Mouse (Mus musculus) limb, embryonic 10.5 days (tissue): Measurements from ENCODE around the gene Psmd13. TPM values are rescaled to one million over a fixed set of nuclear protein-coding genes. Genes with fewer than 3 reads are reported as not detected.

ENCODE experiments used
- DNase-seq: peaks from one replicate; pipeline ENCODE4 v3.0.0-alpha.2; 2017; ENCODE audit warnings: low spot score
- H3K27ac ChIP-seq: fragments of 300-500 bp; sonication (generic); 2 replicates; pipeline ENCODE4 v1.5.1; 2016; ENCODE audit warnings: mild to moderate bottlenecking
- H3K27me3 ChIP-seq: fragments of 300-500 bp; sonication (generic); 2 replicates; pipeline ENCODE4 v1.6.1; 2016; ENCODE audit warnings: low read depth, mild to moderate bottlenecking; ENCODE audit not compliant: poor library complexity, severe bottlenecking
- H3K36me3 ChIP-seq: fragments of 300-500 bp; sonication (generic); 2 replicates; pipeline ENCODE4 v1.6.1; 2016; ENCODE audit warnings: mild to moderate bottlenecking, moderate library complexity
- H3K4me1 ChIP-seq: fragments of 300-500 bp; sonication (generic); 2 replicates; pipeline ENCODE4 v1.6.1; 2016
- H3K4me3 ChIP-seq: fragments of 300-500 bp; sonication (generic); 2 replicates; pipeline ENCODE4 v1.5.1; 2016; ENCODE audit warnings: mild to moderate bottlenecking, moderate library complexity
- H3K9me3 ChIP-seq: fragments of 300-500 bp; sonication (generic); replicated peaks from 2 replicates; pipeline ENCODE4 v1.6.1; 2016; ENCODE audit warnings: mild to moderate bottlenecking
- WGBS: fragments of 180-500 bp; shearing (Covaris S2); methylation state at CpG from one replicate; pipeline ENCODE4 v1.1.7; 2016; 5-methylcytosine and 5-hydroxymethylcytosine counted together
- polyA plus RNA-seq: library from polyadenylated mRNA; unstranded; fragments of >200 nt; fragmentation: Nextera tagmentation; extraction: Ambion mirVana; gene quantifications from 2 replicates; pipeline ENCODE4 v1.2.1, GENCODE M21; 2016

The Psmd13 gene
- polyA plus RNA-seq, 1 experiment from 2014 or later: 364 TPM

DNA sequence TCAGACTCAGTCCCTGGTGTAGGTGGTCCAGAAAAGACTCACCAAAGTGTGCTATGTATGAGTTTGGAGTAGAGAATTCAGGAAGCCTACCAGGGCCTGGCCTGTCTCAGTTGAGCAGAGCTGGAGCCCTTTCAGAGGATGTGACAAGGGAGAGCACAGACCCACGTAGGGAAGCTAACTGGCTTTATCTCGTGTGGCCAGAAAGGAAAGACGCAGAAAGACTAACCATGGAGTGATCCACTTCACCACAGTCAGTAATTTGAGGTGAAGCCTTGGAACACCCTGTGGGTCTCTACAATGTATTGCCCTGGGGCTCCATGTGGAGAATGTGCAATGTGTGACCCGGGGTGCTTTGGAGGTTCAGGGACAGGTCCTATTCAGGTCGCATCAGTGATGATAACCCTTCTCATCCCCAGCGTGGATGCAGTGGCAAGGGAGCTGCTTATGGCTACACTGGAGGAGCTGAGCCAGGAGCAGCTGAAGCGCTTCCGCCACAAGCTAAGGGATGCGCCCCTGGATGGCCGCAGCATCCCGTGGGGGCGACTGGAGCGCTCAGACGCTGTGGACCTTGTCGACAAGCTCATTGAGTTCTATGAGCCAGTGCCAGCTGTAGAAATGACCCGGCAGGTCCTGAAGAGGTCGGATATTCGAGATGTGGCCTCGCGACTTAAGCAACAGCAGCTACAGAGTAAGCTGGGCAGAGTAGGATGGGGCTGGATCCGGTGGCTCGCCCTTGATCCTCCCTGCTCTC lies 39.6 kb downstream of the Psmd13 start:
- 28% methylated on average over 22 of the region's 22 CpGs for WGBS
- Histone ChIP-seq H3K27me3 (peaks cover 76% of the 10 kb centered on the region), H3K4me3 (no peak overlapping the region; the same call in 1 of the 2 replicates), H3K36me3 (no peaks in the 10 kb centered on the region), H3K4me1 (peaks cover 14% of the 10 kb centered on the region), H3K27ac (no peak overlapping the region), H3K9me3 (no peaks in the 10 kb centered on the region)
- DNase-seq: no peak

DNA sequence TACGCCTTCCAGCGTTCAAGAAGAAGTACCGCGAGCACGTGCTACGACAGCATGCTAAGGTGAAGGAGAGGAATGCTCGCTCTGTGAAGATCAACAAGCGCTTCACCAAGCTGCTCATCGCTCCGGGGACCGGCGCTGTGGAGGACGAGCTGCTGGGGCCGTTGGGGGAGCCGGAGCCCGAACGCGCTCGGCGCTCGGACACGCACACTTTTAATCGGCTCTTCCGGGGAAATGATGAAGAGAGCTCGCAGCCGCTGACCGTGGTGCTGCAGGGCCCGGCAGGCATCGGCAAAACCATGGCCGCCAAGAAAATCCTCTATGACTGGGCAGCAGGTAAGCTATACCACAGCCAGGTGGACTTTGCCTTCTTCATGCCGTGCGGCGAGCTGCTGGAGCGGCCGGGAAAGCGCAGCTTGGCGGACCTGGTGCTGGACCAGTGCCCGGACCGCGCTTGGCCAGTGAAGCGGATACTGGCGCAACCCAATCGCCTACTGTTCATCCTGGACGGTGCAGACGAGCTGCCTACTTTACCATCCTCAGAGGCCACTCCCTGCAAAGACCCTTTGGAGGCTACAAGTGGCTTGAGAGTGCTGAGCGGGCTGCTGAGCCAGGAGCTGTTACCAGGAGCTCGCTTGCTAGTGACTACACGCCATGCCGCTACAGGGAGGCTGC lies 40.8 kb downstream of the Psmd13 start:
- WGBS: under 1% methylated on average over 49 of the region's 49 CpGs
- Histone ChIP-seq H3K9me3 (no peaks in the 10 kb centered on the region), H3K27ac (no peak overlapping the region), H3K36me3 (no peaks in the 10 kb centered on the region), H3K27me3 (peaks cover 80% of the 10 kb centered on the region), H3K4me1 (peaks cover 14% of the 10 kb centered on the region), H3K4me3 (peak overlapping the region; percentile 48)
- peak; percentile 71 for DNase-seq

DNA sequence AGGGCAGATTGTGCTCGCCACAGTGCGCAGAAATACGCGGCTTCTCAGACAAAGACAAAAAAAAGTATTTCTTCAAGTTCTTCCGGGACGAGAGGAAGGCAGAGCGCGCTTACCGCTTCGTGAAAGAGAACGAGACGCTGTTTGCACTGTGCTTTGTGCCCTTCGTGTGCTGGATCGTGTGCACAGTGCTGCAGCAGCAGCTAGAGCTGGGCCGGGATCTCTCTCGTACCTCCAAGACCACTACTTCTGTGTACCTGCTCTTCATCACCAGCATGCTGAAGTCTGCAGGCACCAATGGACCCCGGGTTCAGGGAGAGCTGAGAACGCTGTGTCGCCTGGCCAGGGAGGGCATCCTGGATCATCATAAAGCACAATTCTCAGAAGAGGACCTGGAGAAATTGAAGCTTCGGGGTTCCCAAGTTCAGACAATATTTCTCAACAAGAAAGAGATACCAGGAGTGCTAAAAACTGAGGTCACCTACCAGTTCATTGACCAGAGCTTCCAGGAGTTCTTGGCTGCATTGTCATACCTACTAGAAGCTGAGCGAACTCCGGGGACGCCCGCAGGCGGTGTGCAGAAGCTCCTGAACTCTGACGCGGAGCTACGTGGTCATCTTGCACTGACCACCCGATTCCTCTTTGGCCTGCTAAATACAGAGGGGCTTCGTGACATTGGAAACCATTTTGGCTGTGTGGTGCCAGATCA lies 41.5 kb downstream of the Psmd13 start:
- WGBS: 22% methylated on average over 30 of the region's 30 CpGs

DNA sequence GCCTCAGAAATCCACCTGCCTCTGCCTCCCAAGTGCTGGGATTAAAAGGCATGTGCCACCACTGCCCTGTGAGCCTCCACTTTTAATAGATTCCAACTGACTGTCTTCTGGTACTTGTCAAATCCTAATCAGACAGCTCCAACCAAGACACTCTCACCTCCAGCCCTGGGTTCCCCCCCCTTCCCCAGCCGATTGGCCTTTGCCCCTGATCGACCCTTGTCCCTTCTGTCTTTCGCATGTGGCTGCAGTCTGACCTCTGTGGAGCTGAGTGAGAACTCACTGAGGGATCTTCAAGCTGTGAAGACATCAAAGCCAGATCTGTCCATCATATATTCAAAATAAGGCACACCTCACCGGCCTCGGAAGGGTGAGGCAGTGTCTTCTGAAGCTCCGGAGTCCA lies 45.4 kb downstream of the Psmd13 start:
- Histone ChIP-seq H3K27me3 (peaks cover 40% of the 10 kb centered on the region), H3K4me3 (no peak overlapping the region), H3K27ac (no peak overlapping the region), H3K36me3 (no peaks in the 10 kb centered on the region), H3K9me3 (no peaks in the 10 kb centered on the region), H3K4me1 (peaks cover 10% of the 10 kb centered on the region)
- WGBS: 80% methylated on average over 6 of the region's 6 CpGs
- DNase-seq: no peak

More for the DNA sequence above, 41.5 kb downstream of the Psmd13 start:
- Histone ChIP-seq H3K27me3 (peaks cover 76% of the 10 kb centered on the region), H3K36me3 (no peaks in the 10 kb centered on the region), H3K9me3 (no peaks in the 10 kb centered on the region), H3K4me3 (peak overlapping the region; percentile 48), H3K4me1 (peaks cover 14% of the 10 kb centered on the region), H3K27ac (no peak overlapping the region)
- no peak for DNase-seq

DNA sequence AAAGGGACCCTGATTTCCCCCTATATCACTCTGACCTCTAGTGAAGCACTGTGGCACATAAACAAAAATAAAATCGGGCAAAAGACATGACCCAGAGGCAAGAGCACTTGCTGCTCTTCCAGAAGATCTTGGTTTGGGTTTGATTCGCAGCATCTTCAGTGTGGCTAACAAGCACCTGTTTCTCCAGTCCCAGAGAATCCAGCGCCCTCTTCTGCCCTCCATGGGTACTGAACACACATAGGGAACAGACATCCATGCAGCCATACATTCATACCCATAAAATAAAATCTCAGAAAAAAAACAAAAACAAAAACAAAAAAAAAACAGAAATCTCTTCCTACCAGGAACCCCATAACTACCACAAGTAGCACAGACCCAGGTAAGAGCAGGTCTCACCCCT lies 56.7 kb downstream of the Psmd13 start:
- Histone ChIP-seq H3K27ac (0 out of 2 replicates have a peak overlapping the region, but pooled peaks have one; percentile 84), H3K4me1 (peaks cover 55% of the 10 kb centered on the region), H3K27me3 (peaks cover 13% of the 10 kb centered on the region; the same call in 1 of the 2 replicates), H3K36me3 (no peaks in the 10 kb centered on the region), H3K4me3 (no peak overlapping the region), H3K9me3 (no peaks in the 10 kb centered on the region)
- WGBS: 49% methylated on average over 3 of the region's 3 CpGs
- DNase-seq: no peak

DNA sequence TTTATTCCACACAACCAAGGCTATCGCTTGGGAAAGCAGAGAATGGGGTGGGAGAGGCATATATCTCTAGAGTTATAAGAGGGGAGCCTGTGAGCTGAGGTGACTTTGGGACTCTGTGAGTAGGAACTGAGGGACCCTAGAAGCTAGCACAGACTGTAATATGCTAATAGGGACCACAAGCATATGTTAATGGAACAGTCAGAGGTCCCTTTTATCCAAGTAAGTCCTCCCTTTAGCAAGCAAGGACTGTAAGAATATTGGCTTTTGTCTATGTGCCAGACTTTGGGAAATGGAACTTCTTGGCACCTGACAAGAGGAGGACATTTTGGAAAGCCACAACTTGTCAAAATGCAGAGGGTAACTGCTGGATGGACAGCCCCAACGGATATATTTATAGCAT lies 57.1 kb downstream of the Psmd13 start:
- no peak for DNase-seq

DNA sequence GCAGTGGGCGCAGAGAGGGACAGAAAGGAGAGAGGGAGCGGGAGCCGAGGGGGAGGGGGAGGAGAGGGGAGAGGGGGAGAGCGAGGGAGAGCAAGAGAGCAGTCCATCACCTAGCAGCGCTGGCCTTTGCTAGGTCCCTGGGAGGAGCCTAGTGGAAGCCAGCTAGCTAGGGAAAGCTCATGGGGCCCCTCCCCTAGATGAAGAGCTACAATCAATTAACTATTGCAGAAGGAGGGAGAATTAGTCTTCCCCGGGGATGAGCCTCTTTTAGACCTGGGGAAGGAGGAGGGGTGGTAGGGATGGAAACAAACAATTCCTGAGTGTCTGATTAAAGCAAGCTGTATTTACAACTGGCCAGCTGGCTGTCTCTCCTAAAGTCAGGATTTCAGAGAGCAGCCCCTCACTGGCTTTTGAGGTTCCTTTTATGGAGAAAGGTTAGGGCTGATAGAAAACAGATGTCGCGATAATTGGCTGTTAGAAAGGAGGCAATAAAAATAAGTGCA lies 58.0 kb downstream of the Psmd13 start:
- Histone ChIP-seq H3K4me3 (peak overlapping the region; percentile 38), H3K36me3 (peaks cover under 1% of the 10 kb centered on the region), H3K27ac (peak overlapping the region; percentile 84), H3K27me3 (peaks cover 13% of the 10 kb centered on the region; the same call in 1 of the 2 replicates), H3K4me1 (peaks cover 54% of the 10 kb centered on the region), H3K9me3 (no peaks in the 10 kb centered on the region)
- WGBS: 2% methylated on average over 8 of the region's 8 CpGs
- DNase-seq: peak; percentile 76

More for the DNA sequence above, 57.1 kb downstream of the Psmd13 start:
- H3K9me3 ChIP-seq: no peaks in the 10 kb centered on the region
- peaks cover 56% of the 10 kb centered on the region for H3K4me1 ChIP-seq
- H3K27ac ChIP-seq: peak overlapping the region; percentile 84
- H3K27me3 ChIP-seq: peaks cover 13% of the 10 kb centered on the region; the same call in 1 of the 2 replicates
- peak overlapping the region; percentile 38 for H3K4me3 ChIP-seq
- no peaks in the 10 kb centered on the region for H3K36me3 ChIP-seq
- WGBS: 17% methylated on average over 2 of the region's 2 CpGs

DNA sequence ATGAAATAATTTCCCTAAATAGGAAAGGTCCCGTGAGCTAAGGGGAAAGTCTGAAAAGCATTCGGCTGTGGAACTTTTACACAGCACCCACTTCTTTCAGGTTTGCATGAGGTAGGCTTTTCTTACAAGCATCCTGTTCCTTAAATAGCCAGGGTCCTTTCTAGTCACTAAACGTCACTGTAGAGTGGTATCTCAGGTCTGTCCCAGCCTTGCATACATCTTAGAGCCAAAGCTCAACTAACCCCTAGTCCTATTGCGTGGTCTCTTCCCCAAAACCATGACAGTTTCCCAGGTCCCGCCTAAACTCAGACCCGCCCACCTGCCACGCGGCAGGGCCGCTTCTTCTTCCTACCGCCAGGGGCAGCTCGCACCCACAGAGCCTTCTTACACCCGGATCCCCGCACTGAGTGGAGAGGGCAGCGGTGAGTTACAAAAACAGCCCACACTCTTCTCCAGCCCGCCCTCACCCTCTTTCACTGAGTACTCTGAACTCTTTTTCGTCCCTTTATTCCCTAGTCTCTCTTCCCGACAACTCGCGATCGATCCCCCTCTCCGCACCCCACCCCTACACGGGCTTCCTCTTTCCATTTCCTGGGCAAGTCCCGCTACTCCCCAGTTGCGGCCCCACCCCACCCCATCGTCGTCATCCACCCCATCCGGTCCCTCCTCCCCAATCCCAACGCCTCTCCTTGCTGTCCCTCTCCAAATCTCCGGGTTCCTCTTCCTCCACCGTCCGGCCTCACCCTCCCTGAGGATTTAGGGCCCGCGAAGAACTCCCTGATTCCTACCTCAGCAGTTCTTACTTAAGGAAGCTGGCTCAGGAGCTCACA lies 59.7 kb downstream of the Psmd13 start, which contains the start of gene Pgghg:
Pgghg (plus strand) TSS at position 170 of the 830 bp plus-strand sequence.
- 4% methylated on average over 33 of the region's 33 CpGs for WGBS
- 0 out of 2 replicates have a peak, but pooled peaks cover 8% of the 10 kb centered on the region for H3K27me3 ChIP-seq
- H3K36me3 ChIP-seq: peaks cover 18% of the 10 kb centered on the region
- DNase-seq: peak; percentile 91
- peak within 1 kb of the TSS; percentile 61 for H3K4me3 ChIP-seq
- peak within 1 kb of the TSS; percentile 89 for H3K27ac ChIP-seq
- H3K9me3 ChIP-seq: no peaks in the 10 kb centered on the region
- peaks cover 47% of the 10 kb centered on the region for H3K4me1 ChIP-seq

DNA sequence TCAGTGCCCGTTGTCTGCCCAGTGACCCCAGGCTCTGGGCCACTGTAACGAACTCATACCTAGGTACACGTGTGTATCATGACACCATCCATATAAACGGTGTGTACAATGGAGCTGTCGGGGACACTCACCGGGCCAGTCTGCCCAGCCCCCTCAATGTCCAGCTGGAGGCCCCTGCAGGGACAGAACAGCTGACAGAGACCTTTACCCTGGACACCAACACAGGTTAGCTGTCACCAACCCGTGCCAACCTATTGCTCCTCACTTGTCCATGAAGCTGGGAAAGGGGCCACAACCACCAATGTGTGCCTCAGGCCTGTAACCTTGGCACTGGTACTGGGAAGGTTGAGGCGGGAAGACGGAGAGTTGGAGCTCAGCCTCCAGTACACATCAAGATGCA lies 60.6 kb downstream of the Psmd13 start:
- Histone ChIP-seq H3K36me3 (peaks cover 27% of the 10 kb centered on the region), H3K4me1 (peaks cover 50% of the 10 kb centered on the region), H3K9me3 (no peaks in the 10 kb centered on the region), H3K27ac (peak overlapping the region; percentile 89), H3K27me3 (0 out of 2 replicates have a peak, but pooled peaks cover under 1% of the 10 kb centered on the region), H3K4me3 (peak overlapping the region; percentile 61)
- DNase-seq: no peak
- WGBS: 64% methylated on average over 9 of the region's 9 CpGs

DNA sequence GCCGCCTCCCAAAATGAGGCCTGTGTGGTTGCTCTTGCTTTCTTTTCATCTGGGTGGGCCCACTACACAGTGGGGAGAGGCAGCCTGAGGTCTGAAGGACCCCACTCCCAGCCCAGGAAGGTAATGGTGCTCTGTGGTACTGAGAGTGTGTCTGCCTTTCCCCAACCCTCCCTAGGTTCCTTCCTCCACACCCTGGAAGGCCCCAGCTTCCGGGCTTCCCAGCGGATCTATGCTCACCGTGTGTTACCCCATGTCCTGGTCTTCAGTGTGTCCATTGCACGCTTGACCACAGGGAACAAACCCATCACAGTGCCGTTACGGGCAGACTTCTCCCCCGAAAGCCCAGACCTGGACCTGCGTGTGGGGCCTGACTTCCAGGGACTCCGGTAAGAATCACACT lies 61.0 kb downstream of the Psmd13 start:
- peak overlapping the region; percentile 58 for H3K27ac ChIP-seq
- peaks cover 50% of the 10 kb centered on the region for H3K4me1 ChIP-seq
- peaks cover 32% of the 10 kb centered on the region for H3K36me3 ChIP-seq
- H3K9me3 ChIP-seq: no peaks in the 10 kb centered on the region
- 90% methylated on average over 10 of the region's 10 CpGs for WGBS
- no peaks in the 10 kb centered on the region for H3K27me3 ChIP-seq
- no peak for DNase-seq
- H3K4me3 ChIP-seq: no peak overlapping the region

DNA sequence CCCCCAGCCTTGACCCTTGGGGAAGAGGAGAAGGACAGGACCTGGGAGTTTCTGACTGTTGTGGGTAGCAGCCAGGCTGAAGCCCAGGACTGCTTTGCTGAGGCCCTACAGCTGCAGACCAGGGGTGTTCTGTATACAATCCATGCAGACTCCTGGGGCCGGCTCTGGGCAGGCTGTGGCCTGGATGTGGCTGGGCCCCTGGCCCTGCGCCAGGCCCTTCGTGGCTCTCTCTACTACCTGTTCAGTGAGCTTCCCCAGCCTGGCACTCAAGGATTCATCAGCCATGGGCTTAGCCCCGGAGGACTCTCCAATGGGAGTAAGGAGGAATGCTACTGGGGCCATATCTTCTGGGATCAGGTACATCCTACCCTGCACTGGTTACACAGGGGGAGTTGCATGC lies 61.6 kb downstream of the Psmd13 start:
- WGBS: 90% methylated on average over 4 of the region's 4 CpGs
- H3K4me1 ChIP-seq: peaks cover 50% of the 10 kb centered on the region
- peaks cover 37% of the 10 kb centered on the region for H3K36me3 ChIP-seq
- H3K9me3 ChIP-seq: no peaks in the 10 kb centered on the region
- DNase-seq: no peak
- H3K4me3 ChIP-seq: no peak overlapping the region
- peak overlapping the region; percentile 58 for H3K27ac ChIP-seq
- no peaks in the 10 kb centered on the region for H3K27me3 ChIP-seq

DNA sequence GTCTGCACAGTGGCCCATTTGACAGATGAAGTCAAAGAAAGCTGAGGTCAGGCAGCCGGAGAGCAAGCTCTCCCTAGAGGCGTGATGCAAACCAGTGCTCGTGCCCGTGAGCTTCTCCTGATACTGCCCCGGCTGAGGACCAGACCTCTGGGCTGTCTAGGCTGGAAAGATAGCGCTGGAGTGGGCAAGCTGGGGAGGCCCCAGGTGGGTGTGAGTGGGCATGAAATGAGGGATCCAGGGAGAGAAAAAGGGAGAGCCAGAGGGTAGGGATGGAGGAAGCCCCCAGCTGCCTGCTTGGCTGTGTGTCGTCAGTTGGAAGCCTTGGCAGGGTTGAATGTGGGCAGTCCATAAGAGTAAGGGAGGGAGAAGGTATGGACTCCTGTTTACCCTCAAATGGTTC lies 62.5 kb downstream of the Psmd13 start:
- DNase-seq: no peak
- Histone ChIP-seq H3K9me3 (no peaks in the 10 kb centered on the region), H3K4me1 (peaks cover 44% of the 10 kb centered on the region), H3K4me3 (no peak overlapping the region), H3K27ac (no peak overlapping the region), H3K27me3 (no peaks in the 10 kb centered on the region), H3K36me3 (peaks cover 46% of the 10 kb centered on the region)
- WGBS: 95% methylated on average over 7 of the region's 7 CpGs
